Mouse (Mus musculus): Measurements from ENCODE around the gene Fat2.

The Fat2 gene

DNA sequence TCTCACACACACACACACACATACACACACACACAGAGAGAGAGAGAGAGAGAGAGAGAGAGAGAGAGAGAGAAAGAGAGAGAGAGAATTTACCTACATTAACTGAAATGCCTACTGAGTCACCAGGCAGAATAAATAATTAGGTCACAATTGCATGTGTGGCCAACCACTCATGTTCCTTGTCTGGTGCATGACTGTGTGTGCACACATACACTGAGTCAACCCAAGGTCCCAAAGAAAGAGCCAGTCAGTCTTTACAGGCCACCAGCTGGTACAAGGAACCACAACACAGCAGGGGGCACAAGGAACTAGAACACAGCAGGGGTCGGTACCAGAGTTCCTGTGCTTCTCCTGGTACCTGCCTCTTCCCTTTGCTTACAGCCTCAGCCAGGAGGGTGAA is 99.5 kb downstream of the Fat2 start:
- no peak for DNase-seq

DNA sequence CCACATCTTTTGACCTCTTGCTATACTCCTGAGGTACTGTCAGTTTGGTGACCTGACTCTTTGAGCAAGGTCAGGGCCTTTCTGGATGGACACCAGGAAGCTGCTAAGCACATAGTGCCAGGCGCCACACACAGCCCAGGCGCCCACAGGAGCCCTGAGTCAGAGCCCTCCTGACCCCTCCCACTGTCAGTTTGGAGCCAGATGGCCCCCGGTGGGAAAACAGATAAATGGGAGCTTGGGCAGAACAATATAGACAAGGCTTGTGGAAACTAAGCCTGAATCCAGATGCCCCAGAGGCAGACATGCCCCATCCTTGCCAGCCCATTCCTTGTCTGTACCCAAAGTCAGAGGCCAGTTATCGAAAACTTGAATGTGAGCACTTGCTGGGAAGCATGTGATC is 101.6 kb downstream of the Fat2 start:
- DNase-seq = no peak

DNA sequence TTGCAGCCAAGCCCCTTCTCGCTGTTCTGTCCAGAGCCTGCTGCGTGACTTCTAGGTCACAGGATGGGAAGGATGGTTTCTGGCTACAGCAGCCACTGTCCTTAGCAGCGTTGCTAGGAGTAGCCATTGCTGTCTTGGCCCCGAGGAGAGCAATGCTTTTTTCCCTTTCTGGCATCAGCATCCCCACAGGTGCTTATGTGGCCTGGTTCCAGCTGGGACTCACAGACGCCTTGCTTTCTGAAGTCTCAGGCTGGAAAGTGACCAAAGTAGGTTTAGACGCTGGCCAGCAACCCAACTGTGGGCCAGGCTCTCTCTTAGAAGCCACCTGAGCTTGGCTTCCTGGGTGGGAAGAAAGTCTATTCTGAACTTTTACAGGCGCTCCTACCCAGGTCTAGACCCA is 102.1 kb downstream of the Fat2 start:
- DNase-seq = no peak

DNA sequence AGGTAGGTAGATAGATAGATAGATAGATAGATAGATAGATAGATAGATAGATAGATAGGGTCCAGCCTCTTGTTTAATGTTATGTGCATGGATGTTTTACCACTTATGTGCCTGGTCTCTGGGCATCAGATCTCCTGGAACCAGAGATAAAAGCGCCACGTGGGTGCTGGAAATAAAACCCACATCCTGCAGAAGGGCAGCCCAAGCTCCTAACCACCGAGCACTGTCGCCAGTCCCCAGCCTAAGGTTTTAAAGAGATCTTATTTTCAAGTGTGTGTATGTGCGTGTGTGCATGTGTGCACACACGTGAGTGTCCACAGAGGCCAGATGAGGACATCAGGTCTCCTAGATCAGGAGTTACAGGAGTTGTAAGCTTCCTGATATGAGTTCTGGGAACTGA is 105.3 kb downstream of the Fat2 start:
- no peak for DNase-seq

DNA sequence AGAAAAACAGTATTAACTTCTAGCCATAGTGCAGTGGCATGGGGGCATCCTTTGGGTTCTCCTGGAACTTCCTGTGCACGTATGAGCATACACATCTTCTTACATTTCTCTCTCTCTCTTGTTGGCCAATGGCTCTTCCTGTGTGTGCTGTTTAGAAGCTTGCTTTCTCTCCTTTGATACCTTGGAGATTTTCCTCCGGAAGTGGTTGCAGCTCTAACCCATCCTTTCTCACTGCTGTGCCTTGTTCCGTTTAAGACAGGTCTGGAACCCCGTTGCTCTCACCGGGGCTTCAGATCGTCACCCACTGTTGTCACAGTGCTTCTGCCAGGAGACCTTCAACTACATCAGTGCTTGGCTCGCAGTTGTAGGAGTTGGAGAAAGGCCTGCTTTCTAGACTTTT is 115.1 kb downstream of the Fat2 start:
- DNase-seq = no peak

DNA sequence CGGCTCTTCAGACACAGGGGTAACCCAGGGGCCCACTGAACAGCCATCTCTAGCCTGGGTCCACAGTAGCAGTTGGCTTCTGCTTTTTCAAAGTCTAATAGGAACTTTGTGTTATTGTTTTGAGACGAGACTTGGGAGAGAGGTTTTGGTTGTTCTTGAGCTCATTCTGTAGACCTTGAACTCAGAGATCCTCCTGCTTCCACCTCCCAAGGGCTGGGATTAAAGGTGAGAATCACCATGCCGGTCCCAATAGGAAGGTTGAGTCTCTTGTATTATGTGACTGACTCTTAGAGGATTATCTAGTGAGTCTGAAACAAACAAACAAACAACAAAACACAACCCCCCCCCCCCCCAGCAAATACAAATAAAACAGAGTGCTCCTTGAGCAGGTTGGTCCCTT is 117.9 kb downstream of the Fat2 start:
- DNase-seq = peak in 1 of 2 experiments; percentile 54

DNA sequence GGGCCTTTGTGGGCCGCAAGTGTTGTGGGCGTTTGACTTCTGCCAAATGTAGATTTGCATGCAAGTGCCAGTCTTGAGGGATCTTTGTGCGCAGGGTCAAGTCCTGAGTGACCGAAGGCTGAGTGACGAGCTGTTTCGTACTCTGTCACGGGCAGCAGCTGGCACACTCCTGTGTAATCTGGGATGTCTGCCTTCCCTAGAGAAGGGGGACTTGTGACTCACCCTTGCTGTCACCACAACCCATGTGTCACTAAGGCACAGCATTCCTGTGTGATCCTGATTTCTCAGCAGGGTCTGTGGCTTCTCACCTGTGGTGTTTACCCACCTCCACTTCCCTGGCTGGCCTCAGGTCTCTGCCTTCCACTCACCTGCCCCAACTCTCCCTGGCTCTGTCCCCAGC is 118.5 kb downstream of the Fat2 start:
- DNase-seq = no peak

DNA sequence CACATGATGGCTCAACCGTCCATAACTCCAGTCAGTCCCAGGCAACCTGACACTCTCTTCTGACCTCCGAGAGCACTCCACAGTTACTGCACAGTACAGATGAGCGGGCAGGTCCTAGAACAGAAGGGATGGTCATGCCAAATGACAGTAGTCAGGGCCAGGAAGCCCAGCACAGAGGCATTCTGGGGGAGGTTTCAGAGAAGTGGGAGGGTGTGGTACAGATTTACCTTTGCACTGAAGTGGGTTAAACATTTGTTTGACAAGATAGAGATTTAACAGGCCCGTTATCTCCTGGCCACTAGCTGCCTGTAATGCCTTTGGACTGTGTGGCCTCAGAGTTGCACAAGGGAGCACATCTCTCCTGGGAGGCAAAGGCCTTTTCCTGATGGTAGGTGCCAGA is 118.9 kb downstream of the Fat2 start:
- DNase-seq = peak; percentile 66 to 87

DNA sequence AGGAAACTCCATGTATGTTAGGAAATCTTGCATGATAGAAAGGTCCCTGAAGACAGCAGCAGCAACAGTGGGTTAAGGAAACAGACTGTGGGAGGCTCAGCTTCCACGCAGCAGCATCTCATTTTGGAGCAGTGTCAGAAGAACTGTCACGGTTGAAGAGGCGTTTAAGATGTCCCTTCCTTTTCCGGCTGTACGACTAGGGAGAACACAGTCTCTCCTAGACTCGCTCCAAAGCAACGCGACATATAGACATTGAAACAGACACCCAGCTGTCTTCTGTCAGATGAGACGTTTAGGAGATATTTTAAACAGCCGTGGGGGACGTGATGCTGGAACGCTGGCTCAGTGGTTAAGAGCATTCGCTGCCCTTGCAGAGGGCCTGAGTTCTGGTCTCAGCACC is 119.5 kb downstream of the Fat2 start:
- no peak for DNase-seq

DNA sequence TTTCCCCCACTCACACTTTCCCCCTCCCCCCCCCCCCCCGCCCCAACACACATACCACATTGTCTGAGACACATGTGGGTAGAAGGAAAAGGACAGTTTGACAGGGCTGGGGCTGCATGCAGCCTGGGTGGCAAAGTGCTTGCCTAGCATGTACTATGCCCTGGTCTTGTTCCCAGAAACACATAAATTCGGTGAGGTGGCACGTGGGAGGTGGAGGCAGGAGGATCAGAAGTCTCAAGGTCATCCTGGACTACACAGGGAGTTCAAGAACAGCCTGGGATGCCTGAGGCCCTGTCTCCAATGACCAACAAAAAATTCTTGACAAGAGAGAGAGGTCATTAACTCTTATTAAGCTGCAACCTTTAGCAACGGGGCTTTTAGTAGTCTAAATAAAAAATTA is 120.3 kb downstream of the Fat2 start:
- peak; percentile 75 to 90 for DNase-seq

DNA sequence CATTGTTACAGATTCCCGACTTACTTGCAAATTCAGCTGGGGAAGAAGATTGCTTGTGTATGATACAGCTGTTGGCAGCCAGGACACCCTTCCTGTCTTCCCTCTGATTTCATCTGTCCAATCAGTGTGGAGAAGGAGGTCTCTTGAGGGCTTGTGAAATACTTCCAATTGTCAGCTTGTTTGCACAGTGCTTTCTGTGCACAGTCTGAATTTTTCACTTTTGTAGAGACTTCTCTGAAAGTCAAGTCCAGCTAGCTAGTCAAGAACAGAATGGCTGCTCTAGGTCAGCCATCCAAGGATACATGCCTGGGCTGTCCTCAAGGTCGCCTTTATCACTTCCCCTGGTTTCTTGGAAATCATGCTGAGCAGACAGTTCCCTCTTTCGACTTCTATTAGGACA is 121.4 kb downstream of the Fat2 start:
- DNase-seq = no peak

DNA sequence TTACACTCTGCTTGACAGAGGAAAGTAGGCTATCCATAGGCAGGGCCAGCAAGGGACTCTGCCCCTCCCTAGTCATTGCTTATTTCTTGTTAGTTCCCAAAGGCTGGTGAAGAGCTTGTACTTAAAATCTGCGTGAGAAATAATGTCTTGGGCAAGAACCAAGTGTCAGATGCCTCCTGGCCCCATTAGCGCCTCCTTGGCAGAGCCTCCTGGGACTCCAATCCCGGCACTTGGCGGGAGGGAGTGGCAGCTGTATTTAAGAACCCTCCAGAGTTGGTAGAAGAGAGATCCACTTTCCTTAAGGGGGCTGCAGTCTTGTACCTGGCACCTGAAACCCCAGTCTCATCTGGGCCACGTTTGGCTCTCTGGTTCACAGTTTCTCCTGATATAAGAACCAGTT is 122.2 kb downstream of the Fat2 start:
- DNase-seq = peak; percentile 24 to 62

DNA sequence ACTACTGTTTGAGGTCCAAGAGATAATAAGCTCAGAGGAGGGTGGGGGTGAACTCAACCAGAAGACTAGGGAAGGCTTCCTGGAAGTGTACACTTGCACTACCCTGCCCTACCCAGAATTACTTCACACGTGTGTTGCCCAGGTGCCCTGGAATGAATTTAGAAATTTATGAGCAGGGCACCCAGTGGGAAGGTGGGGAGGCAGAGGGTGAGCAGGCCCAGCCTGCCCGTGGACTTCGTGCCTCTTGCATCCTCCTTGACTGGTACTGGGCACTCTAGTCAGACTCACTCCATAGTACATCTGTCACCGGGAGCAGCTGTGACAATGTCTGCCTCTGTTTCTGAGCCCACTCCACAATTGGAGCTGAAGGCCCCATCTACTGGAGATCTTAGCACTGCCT is 122.8 kb downstream of the Fat2 start:
- peak; percentile 10 to 55 for DNase-seq

DNA sequence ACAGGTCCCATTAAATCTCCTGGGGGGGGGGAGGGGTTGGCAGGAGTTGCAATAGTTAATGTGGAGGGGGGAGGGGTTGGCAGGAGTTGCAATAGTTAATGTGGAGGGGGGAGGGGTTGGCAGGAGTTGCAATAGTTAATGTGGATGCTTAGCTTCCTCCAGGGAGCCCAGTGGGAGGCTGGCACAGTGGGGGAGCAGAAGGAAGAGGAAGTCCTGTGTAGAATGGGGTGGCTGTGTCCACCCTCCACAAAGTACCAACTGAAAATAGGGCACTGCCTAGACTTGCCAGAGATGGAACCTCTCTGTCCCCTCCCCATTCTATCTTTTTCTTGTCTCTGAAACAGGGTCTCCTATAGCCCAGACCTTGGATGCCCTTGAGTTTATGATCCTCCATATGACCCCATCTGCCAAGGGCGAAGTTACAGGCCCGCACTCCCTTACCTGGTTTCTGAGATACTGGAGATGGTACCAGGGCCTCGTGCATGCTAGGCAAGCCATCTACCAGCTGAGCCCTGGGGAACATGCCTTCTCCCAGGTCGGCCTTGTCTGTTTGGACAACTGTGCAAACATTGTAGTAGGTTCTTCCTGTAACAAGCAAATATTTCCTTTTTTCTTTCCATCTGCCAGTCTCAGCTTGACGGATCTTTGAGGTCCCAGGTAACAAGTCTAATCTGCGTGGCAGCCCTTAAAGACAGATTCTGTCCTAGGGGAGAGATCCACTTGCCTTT is 126.6 kb downstream of the Fat2 start:
- no peak for DNase-seq

DNA sequence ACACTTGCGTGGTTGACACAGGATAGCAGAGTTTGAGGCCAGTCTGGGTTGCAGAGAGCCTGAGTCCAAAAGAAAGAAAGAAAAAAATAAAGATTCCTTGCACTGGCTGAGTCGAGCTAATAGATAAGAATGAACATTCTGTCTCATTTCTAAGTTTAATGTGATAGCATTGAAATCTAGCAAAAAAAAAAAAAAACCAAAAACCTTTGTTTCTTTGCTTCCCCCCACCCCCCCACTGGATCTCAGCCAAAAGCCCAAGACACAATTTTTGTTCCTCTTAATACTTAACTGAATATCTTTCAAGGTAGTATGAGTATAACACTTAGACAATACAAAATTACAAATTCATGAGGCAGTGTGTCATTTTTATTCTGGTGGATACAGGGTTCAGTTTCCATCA is 127.3 kb downstream of the Fat2 start:
- DNase-seq = no peak

DNA sequence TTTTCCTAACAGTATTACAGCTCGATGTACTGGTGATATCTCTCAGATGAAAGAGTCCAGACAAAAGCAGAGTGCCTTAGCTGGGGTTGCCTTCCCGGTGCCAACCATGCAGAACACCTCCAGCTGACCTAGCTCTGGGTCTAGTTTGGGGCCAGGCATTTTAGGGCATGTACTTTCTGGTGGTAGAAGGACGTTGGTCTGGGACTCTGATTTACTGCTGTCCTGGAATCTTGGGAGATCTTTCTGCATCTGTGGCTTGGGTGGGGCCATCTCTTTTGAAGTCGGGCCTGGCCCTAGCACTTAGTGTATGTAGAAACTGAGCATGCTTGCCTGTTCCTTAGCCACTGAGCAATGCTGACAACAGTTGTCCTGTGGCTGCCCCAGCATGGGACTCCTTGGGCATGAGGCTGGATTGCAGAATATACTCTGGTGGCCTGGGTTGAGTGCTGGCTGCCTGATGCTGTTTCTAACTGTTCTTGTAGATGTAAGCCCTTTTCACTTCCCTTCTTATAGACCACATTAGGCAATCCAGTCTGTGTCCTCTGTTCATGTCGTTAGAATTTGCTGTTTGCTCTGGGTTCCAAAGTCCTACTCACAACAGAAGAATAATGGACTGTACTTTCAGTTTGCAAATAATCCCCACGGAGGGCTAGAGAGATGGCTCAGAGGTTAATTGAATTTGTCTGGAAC is 128.2 kb downstream of the Fat2 start:
- DNase-seq = peak; percentile 36 to 64

DNA sequence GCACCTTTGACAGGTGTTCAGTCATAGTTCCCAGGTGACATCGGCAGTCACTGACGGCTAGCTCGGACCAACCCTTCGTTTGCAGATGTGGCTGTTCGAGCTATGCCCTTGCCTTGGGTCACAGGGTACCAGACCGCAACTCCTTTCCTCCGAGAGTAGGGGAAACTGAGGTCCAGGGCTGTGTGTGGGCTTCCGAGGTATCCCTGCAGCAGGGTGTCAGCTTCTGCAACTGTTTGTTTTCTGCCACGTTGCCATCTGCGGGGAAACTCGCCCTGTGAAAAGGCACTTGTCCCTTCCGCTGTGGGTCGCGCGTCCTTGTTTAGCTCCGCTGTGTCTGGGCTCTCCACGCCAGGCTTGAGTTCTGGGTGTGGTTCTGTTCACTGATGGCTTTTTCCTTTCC is 131.8 kb downstream of the Fat2 start:
- DNase-seq = peak; percentile 47

DNA sequence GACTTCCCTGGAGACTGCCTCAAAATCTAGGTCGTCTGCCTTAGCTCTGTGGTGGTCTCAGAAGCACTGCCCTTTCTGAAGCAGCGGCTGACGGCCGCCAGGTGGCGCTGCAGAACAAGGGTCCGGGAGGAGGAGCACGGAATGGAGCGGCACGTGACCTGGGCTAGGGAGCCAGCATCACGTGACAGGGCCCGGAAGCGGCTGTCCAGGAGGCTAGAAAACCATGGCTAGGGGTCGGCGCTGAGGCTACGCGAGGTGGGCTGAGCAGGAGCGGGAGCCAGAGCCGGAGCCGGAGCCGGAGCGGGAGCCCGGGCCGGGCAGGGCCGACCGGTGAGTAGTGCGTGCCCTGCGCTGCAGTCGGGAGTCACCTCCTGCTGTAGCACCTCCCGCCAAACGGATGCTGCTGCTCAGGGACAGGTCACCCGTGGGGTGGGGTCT is 132.2 kb downstream of the Fat2 start, which contains the start of gene Slc36a1:
TSS of gene Slc36a1 (plus strand) at position 192 of the 438 bp plus-strand sequence.
- DNase-seq = peak; percentile 96 to 98
